Mouse (Mus musculus) midbrain, embryonic 15.5 days (tissue): ENCODE measurements around the gene Cd81. TPM values are rescaled to one million over a fixed set of nuclear protein-coding genes. Genes with fewer than 3 reads are reported as not detected.

Source experiments
- ATAC-seq: fragments of 200-750 bp; cut with Nextera tagmentation; replicated peaks from 2 replicates; pipeline ENCODE4 v1.8.0; 2017; ENCODE audit warnings: moderate TSS enrichment
- H3K27ac ChIP-seq: fragments of 300-500 bp; sonication (generic); 2 replicates; pipeline ENCODE4 v1.5.1; 2015; ENCODE audit warnings: mild to moderate bottlenecking, inconsistent platforms
- H3K27me3 ChIP-seq: fragments of 300-500 bp; sonication (generic); replicated peaks from 2 replicates; pipeline ENCODE4 v1.6.1; 2015; ENCODE audit warnings: inconsistent platforms
- H3K36me3 ChIP-seq: fragments of 300-500 bp; sonication (generic); replicated peaks from 2 replicates; pipeline ENCODE4 v1.6.1; 2015; ENCODE audit warnings: inconsistent platforms
- H3K4me1 ChIP-seq: fragments of 300-500 bp; sonication (generic); 2 replicates; pipeline ENCODE4 v1.6.1; 2015; ENCODE audit warnings: inconsistent platforms
- H3K4me2 ChIP-seq: fragments of 300-500 bp; sonication (generic); 2 replicates; pipeline ENCODE4 v1.6.1; 2015; ENCODE audit warnings: inconsistent platforms, mild to moderate bottlenecking, moderate library complexity
- H3K4me3 ChIP-seq: fragments of 300-500 bp; sonication (generic); 2 replicates; pipeline ENCODE4 v1.5.1; 2015; ENCODE audit warnings: mild to moderate bottlenecking, inconsistent platforms
- H3K9ac ChIP-seq: fragments of 300-500 bp; sonication (generic); 2 replicates; pipeline ENCODE4 v1.6.1; 2015; ENCODE audit warnings: mild to moderate bottlenecking, inconsistent platforms
- H3K9me3 ChIP-seq: fragments of 300-500 bp; sonication (generic); 2 replicates; pipeline ENCODE4 v1.6.1; 2016; ENCODE audit warnings: inconsistent platforms
- WGBS: fragments of 180-500 bp; shearing (Covaris S2); methylation state at CpG from one replicate; pipeline ENCODE4 v1.1.7; 2015; ENCODE audit warnings: mixed read lengths; 5-methylcytosine and 5-hydroxymethylcytosine counted together
- polyA plus RNA-seq: library from polyadenylated mRNA; unstranded; fragments of >200 nt; fragmentation: Nextera tagmentation; extraction: Ambion mirVana; gene quantifications from 2 replicates; pipeline ENCODE4 v1.2.1, GENCODE M21; 2015

The Cd81 gene
- polyA plus RNA-seq, 1 experiment from 2014 or later = 374 TPM

- 36% methylated on average over 1 of the region's 1 CpGs for WGBS
- no peak overlapping the region for H3K4me3 ChIP-seq
- peaks cover 17% of the 10 kb centered on the region for H3K27me3 ChIP-seq
- no peak overlapping the region for H3K27ac ChIP-seq
- ATAC-seq = no peak
- peaks cover 4% of the 10 kb centered on the region; the same call in 1 of the 2 replicates for H3K4me1 ChIP-seq
- no peaks in the 10 kb centered on the region; the same call in 1 of the 2 replicates for H3K9me3 ChIP-seq
- H3K36me3 ChIP-seq = no peaks in the 10 kb centered on the region
- no peak overlapping the region for H3K4me2 ChIP-seq
- no peak overlapping the region for H3K9ac ChIP-seq
Measured at GRCm38 (mm10) chr7:143112395-143112794, 59.9 kb downstream of the Cd81 start.

- Histone ChIP-seq H3K36me3 (no peaks in the 10 kb centered on the region), H3K27me3 (no peaks in the 10 kb centered on the region; the same call in 1 of the 2 replicates), H3K9me3 (no peaks in the 10 kb centered on the region; the same call in 1 of the 2 replicates), H3K27ac (no peak overlapping the region), H3K9ac (no peak overlapping the region), H3K4me1 (no peaks in the 10 kb centered on the region), H3K4me2 (no peak overlapping the region), H3K4me3 (no peak overlapping the region)
- ATAC-seq = no peak
Measured at GRCm38 (mm10) chr7:143114773-143115172, 62.2 kb downstream of the Cd81 start.

- 79% methylated on average over 5 of the region's 5 CpGs for WGBS
- Histone ChIP-seq H3K4me1 (no peaks in the 10 kb centered on the region), H3K36me3 (no peaks in the 10 kb centered on the region), H3K27me3 (no peaks in the 10 kb centered on the region), H3K4me2 (no peak overlapping the region), H3K9ac (no peak overlapping the region), H3K4me3 (no peak overlapping the region), H3K27ac (no peak overlapping the region), H3K9me3 (no peaks in the 10 kb centered on the region; the same call in 1 of the 2 replicates)
- no peak for ATAC-seq
Measured at GRCm38 (mm10) chr7:143116521-143116920, 64.0 kb downstream of the Cd81 start.

Other genes starting within 250 kb of the Cd81 start
- gene Th, start 121.6 kb upstream of the Cd81 start, polyA plus RNA-seq = 34.3 and 35.5 TPM in 2 replicates
- gene Ascl2, start 83.5 kb upstream of the Cd81 start, polyA plus RNA-seq = 0.20 and 0.58 TPM in 2 replicates
- 0.66 and 0.97 TPM in 2 replicates for gene Tspan32, start 47.7 kb upstream of the Cd81 start, polyA plus RNA-seq
- gene Tssc4, start 16.5 kb downstream of the Cd81 start, polyA plus RNA-seq = 103 and 114 TPM in 2 replicates
- gene Trpm5, start 41.9 kb downstream of the Cd81 start, polyA plus RNA-seq = 1.3 and 1.6 TPM in 2 replicates
- gene Kcnq1, start 53.6 kb downstream of the Cd81 start, polyA plus RNA-seq = 1.3 and 1.8 TPM in 2 replicates